ENCODE assay signal across 31 mouse cellular contexts in genomic region chr1:79978156-79978555, GRCm38 (mm10).
DNase-seq lines count a peak whose midpoint lies in the region; ATAC-seq lines count a peak whose summit lies in the region.
"Had no signal": no experiment of that assay in that cellular context is flagged by ENCODE, and none has a peak within 500 bp of the region (broad histone marks: within the 10 kb centered on the region; RNA-seq: fewer than 3 reads in every experiment).

No protein-coding gene starts in this region.

- H3K27ac ChIP-seq in embryonic facial prominence, embryonic 14.5 days (replicated peaks; ENCODE audit: low read depth, low read length): peak overlapping the region; percentile 59
- no peak overlapping the region; the same call in 1 of the 2 replicates for H3K27ac ChIP-seq in limb, embryonic 13.5 days
- no peak overlapping the region for H3K27ac ChIP-seq in hindbrain, embryonic 16.5 days (ENCODE audit: low read depth, low read length)
- H3K27ac ChIP-seq: forebrain, embryonic 12.5 days; gastrocnemius, adult 2 months; heart, embryonic 13.5 days; hindbrain, embryonic 14.5 days; limb, embryonic 15.5 days; liver, embryonic 13.5 days; macrophage; neural tube, embryonic 12.5 days had no signal

- no peak overlapping the region for H3K4me3 ChIP-seq in embryonic facial prominence, embryonic 14.5 days (ENCODE audit: low read depth, low read length)
- H3K4me3 ChIP-seq in limb, embryonic 13.5 days: no peak overlapping the region
- no peak overlapping the region for H3K4me3 ChIP-seq in hindbrain, embryonic 16.5 days (ENCODE audit: low read length)
- H3K4me3 ChIP-seq: forebrain, embryonic 12.5 days; gastrocnemius, adult 2 months; heart, embryonic 13.5 days; limb, embryonic 15.5 days; liver, embryonic 13.5 days; myocyte; neural tube, embryonic 12.5 days had no signal

- DNase-seq in frontal cortex, postnatal 14 days (ENCODE audit: low spot score in 2 of 2): no peak
- DNase-seq in embryonic facial prominence, embryonic 14.5 days (ENCODE audit: low spot score): peak; percentile 64
- peak; percentile 44 for DNase-seq in fibroblast of lung, adult 2 months (ENCODE audit: low read depth)
- no peak for DNase-seq in cerebellum, postnatal 14 days
- DNase-seq: adrenal gland, postnatal 25 days; cerebellum, adult 11-12 months; cerebellum, adult 9-11 months; forebrain, postnatal 0 days; gastrocnemius, adult 2 months; gastrocnemius, postnatal 36 days; heart, postnatal 10 days; kidney, adult 8-10 months; kidney, postnatal 10 days; liver, embryonic 13.5 days; lung, adult 2 months; lung, postnatal 10 days; right cerebral cortex, adult 18-20 months; spleen, adult 18-20 months; thymus, postnatal 14 days had no signal

- no peak overlapping the region for H3K4me2 ChIP-seq in embryonic facial prominence, embryonic 14.5 days (ENCODE audit: low read depth, low read length)
- 0 out of 2 replicates have a peak overlapping the region, but pooled peaks have one; percentile 0 for H3K4me2 ChIP-seq in limb, embryonic 13.5 days (replicated peaks)
- H3K4me2 ChIP-seq in hindbrain, embryonic 16.5 days (ENCODE audit: low read length): no peak overlapping the region
- H3K4me2 ChIP-seq: forebrain, embryonic 12.5 days; heart, embryonic 13.5 days; hindbrain, embryonic 14.5 days; limb, embryonic 15.5 days; liver, embryonic 13.5 days; neural tube, embryonic 12.5 days had no signal

- no peak overlapping the region for H3K9ac ChIP-seq in embryonic facial prominence, embryonic 14.5 days (ENCODE audit: low read depth, low read length)
- no peak overlapping the region for H3K9ac ChIP-seq in limb, embryonic 13.5 days
- no peak overlapping the region for H3K9ac ChIP-seq in hindbrain, embryonic 16.5 days (ENCODE audit: low read depth, low read length)
- H3K9ac ChIP-seq: forebrain, embryonic 12.5 days; forebrain, postnatal 0 days; heart, embryonic 13.5 days; hindbrain, embryonic 14.5 days; limb, embryonic 15.5 days; liver, embryonic 13.5 days; neural tube, embryonic 12.5 days had no signal

- no peaks in the 10 kb centered on the region for H3K36me3 ChIP-seq in embryonic facial prominence, embryonic 14.5 days (ENCODE audit: control insufficient read depth, insufficient read depth, low read length)
- H3K36me3 ChIP-seq in limb, embryonic 13.5 days: no peaks in the 10 kb centered on the region
- H3K36me3 ChIP-seq in hindbrain, embryonic 16.5 days (ENCODE audit: control insufficient read depth, insufficient read depth, low read length): no peaks in the 10 kb centered on the region
- H3K36me3 ChIP-seq: forebrain, embryonic 12.5 days; heart, embryonic 13.5 days; limb, embryonic 15.5 days; liver, embryonic 13.5 days; neural tube, embryonic 12.5 days had no signal

- ATAC-seq in frontal cortex, adult (ENCODE audit: low TSS enrichment): peak; percentile 15; the same call in 1 of the 2 replicates
- no peak for ATAC-seq in embryonic facial prominence, embryonic 14.5 days (ENCODE audit: low read depth)
- ATAC-seq in limb, embryonic 13.5 days (ENCODE audit: low FRiP score, low read depth): peak; percentile 75; the same call in 1 of the 2 replicates
- ATAC-seq in hindbrain, embryonic 16.5 days: no peak
- ATAC-seq: CD4-positive, CD25-positive, alpha-beta regulatory T cell, adult 4 months; forebrain, postnatal 0 days; midbrain, embryonic 16.5 days had no signal

- no peaks in the 10 kb centered on the region for H3K9me3 ChIP-seq in embryonic facial prominence, embryonic 14.5 days (ENCODE audit: control insufficient read depth, low read length)
- no peaks in the 10 kb centered on the region for H3K9me3 ChIP-seq in limb, embryonic 13.5 days
- H3K9me3 ChIP-seq in hindbrain, embryonic 16.5 days (ENCODE audit: control insufficient read depth, low read length): no peaks in the 10 kb centered on the region
- H3K9me3 ChIP-seq: forebrain, embryonic 12.5 days; heart, embryonic 13.5 days; limb, embryonic 15.5 days; liver, embryonic 13.5 days; neural tube, embryonic 12.5 days had no signal

- 32% methylated on average over 5 of the region's 5 CpGs for WGBS in embryonic facial prominence, embryonic 14.5 days
- WGBS in limb, embryonic 13.5 days: 16% methylated on average over 5 of the region's 5 CpGs
- WGBS in hindbrain, embryonic 16.5 days: 83% methylated on average over 5 of the region's 5 CpGs

- H3K27me3 ChIP-seq in embryonic facial prominence, embryonic 14.5 days (replicated peaks; ENCODE audit: control insufficient read depth, insufficient read depth, low read length): no peaks in the 10 kb centered on the region
- H3K27me3 ChIP-seq in limb, embryonic 13.5 days: no peaks in the 10 kb centered on the region
- H3K27me3 ChIP-seq in hindbrain, embryonic 16.5 days (replicated peaks; ENCODE audit: control insufficient read depth, insufficient read depth, low read length): no peaks in the 10 kb centered on the region
- H3K27me3 ChIP-seq: forebrain, embryonic 12.5 days; heart, embryonic 13.5 days; limb, embryonic 15.5 days; liver, embryonic 13.5 days; neural tube, embryonic 12.5 days had no signal

- peaks cover 15% of the 10 kb centered on the region for H3K4me1 ChIP-seq in embryonic facial prominence, embryonic 14.5 days (ENCODE audit: control insufficient read depth, insufficient read depth, low read length)
- peaks cover 37% of the 10 kb centered on the region for H3K4me1 ChIP-seq in limb, embryonic 13.5 days
- no peaks in the 10 kb centered on the region for H3K4me1 ChIP-seq in hindbrain, embryonic 16.5 days (ENCODE audit: control insufficient read depth, insufficient read depth, low read depth, low read length)
- H3K4me1 ChIP-seq: forebrain, embryonic 12.5 days; liver, embryonic 13.5 days; neural tube, embryonic 12.5 days had no signal

Comparison
In these comparisons a context has a peak if more than half of its experiments do, and no peak if none do; other contexts are left out.
1. ATAC-seq: peak in frontal cortex, adult (single experiment) and limb, embryonic 13.5 days (single experiment); none in embryonic facial prominence, embryonic 14.5 days (single experiment) and hindbrain, embryonic 16.5 days (single experiment).
2. DNase-seq: peak in embryonic facial prominence, embryonic 14.5 days (single experiment) and fibroblast of lung, adult 2 months (single experiment); none in frontal cortex, postnatal 14 days (0 of 2) and cerebellum, postnatal 14 days (0 of 2).